Mouse (Mus musculus): Measurements from ENCODE around the gene Cldn2. TPM values are rescaled to one million over a fixed set of nuclear protein-coding genes. Genes with fewer than 3 reads are reported as not detected.

Cldn2 gene
- 280 TPM for polyA plus RNA-seq (2014; fragmentation: Illumina TruSeq; extraction: RNeasy Lipid Tissue Mini Kit (QIAGEN cat#74804); ENCODE audit: low read depth, low replicate concordance)

DNA sequence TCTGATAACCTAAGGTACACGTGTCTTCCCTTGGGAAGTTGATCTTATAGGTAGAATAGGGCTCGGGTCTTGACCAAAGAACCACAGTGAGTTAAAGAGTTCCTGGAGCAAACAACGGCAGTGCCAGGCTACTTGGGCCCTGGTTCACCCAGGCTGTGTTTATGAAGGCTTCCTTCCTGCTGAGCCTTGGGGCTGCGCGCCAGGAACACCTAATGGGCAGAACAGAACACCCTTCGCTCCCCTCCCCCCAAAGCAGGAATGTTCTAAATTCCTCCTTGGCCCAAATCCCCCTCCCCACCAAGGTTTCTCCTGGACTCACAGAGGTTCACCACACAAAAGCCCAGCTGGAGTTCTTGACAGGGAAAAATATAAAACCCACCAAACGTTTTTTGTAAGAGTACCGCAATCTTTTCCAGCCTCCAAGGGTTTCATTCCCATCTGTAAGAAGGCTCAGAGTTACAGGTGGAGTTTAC is at the start of gene Cldn2:
TSS of gene Cldn2 (plus strand) at position 423 of the 473 bp plus-strand sequence.

DNA sequence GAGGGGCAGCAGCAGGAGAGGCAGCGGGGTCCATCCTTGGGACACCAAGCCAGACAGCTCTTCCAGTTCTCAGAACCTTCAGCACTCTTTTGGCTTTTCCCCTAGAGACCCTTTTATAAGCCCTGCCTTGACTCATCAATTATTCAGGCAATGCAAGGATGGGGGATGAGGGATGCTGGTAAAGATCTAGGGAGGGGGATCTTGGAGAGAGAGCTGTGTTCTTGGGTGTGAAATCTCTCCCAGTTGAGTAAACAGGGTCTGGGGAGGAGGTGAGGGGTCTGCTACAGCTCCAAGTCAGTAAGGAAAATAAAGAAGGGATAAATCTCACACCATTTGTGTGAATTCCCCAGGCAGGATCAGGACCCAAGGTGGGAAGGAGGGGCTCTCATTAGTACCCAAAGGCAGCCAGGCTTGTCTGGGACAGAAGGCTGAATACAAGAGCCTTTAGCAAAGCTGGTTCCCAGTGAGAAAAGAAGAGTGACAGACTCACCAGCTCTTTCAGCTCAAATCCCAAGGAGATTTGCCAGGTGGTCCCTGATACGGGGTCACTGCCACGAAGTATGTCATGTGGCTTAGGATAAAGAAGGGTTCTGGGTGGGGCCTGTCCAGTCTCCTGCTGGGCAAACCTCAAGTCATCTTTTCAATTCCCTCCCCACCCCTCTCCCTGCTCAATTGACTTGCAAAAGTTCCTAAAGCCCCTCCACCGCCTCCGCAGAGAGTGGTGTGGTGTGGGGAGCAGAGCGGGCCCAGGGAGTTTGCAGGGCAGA is 18.2 kb upstream of the Cldn2 start, which contains the start of gene Ripply1:
TSS of gene Ripply1 (minus strand) at position 76 of the 767 bp plus-strand sequence.

Other genes with a start within 250 kb of the Cldn2 start
- gene Rnf128, start 237.5 kb upstream of the Cldn2 start, polyA plus RNA-seq (2014; fragmentation: Illumina TruSeq; extraction: RNeasy Lipid Tissue Mini Kit (QIAGEN cat#74804); ENCODE audit: low read depth, low replicate concordance), result 153 TPM
- 12.8 TPM for gene Tbc1d8b, start 115.8 kb upstream of the Cldn2 start, polyA plus RNA-seq (2014; fragmentation: Illumina TruSeq; extraction: RNeasy Lipid Tissue Mini Kit (QIAGEN cat#74804); ENCODE audit: low read depth, low replicate concordance)
- not detected for gene Gm15013, start 86.3 kb upstream of the Cldn2 start, polyA plus RNA-seq (2014; fragmentation: Illumina TruSeq; extraction: RNeasy Lipid Tissue Mini Kit (QIAGEN cat#74804); ENCODE audit: low read depth, low replicate concordance)
- gene Ripply1, start 18.5 kb upstream of the Cldn2 start, polyA plus RNA-seq (2014; fragmentation: Illumina TruSeq; extraction: RNeasy Lipid Tissue Mini Kit (QIAGEN cat#74804); ENCODE audit: low read depth, low replicate concordance), result 0.86 TPM
- 20.6 TPM for gene Morc4, start 70.8 kb downstream of the Cldn2 start, polyA plus RNA-seq (2014; fragmentation: Illumina TruSeq; extraction: RNeasy Lipid Tissue Mini Kit (QIAGEN cat#74804); ENCODE audit: low read depth, low replicate concordance)
- gene Rbm41, start 197.8 kb downstream of the Cldn2 start, polyA plus RNA-seq (2014; fragmentation: Illumina TruSeq; extraction: RNeasy Lipid Tissue Mini Kit (QIAGEN cat#74804); ENCODE audit: low read depth, low replicate concordance), result 2.3 TPM